Mouse (Mus musculus) layer of hippocampus, postnatal 14 days (tissue): ENCODE data around the gene Tm9sf3. TPM values are rescaled to one million over a fixed set of nuclear protein-coding genes. Genes with fewer than 3 reads are reported as not detected.
A peak's percentile ranks its signal among the peaks of the same experiment; 100 is the strongest.
"Not testable (repeated sequence)": the region's sequence is repeated elsewhere in the genome, so short reads cannot be mapped to it uniquely, and the experiment has no call there.

Source experiments
- DNase-seq, 2 experiments: peaks; one replicate each; pipeline ENCODE4 v3.0.0; 2021 to 2022; ENCODE audit warnings: low spot score in 2 of 2, mixed read lengths in 1 of 2
- long read RNA-seq, 2 experiments: library from polyadenylated mRNA; stranded (forward); transcript quantifications; one replicate each; pipeline ENCODE4 v2.0.0; 2021
- total RNA-seq, 2 experiments: library from RNA; stranded (reverse); gene quantifications; 2 replicates each; pipeline ENCODE4 v1.2.3; 2021

Tm9sf3 gene
- 100 to 1,000 TPM; 130 to 136 TPM for total RNA-seq
- long read RNA-seq, experiment 1, transcript Tm9sf3-202 (15 exons, 3,170 nt) = major isoform, 204 of 221 reads
- long read RNA-seq, experiment 1, partial matches to known transcripts = 4 of 221 reads
- long read RNA-seq, experiment 1, other reads (novel, unspliced or antisense) = 13 of 221 reads
- long read RNA-seq, experiment 2, transcript Tm9sf3-202 (15 exons, 3,170 nt) = major isoform, 234 of 258 reads
- long read RNA-seq, experiment 2, partial matches to known transcripts = 4 of 258 reads
- long read RNA-seq, experiment 2, other reads (novel, unspliced or antisense) = 20 of 258 reads

DNA sequence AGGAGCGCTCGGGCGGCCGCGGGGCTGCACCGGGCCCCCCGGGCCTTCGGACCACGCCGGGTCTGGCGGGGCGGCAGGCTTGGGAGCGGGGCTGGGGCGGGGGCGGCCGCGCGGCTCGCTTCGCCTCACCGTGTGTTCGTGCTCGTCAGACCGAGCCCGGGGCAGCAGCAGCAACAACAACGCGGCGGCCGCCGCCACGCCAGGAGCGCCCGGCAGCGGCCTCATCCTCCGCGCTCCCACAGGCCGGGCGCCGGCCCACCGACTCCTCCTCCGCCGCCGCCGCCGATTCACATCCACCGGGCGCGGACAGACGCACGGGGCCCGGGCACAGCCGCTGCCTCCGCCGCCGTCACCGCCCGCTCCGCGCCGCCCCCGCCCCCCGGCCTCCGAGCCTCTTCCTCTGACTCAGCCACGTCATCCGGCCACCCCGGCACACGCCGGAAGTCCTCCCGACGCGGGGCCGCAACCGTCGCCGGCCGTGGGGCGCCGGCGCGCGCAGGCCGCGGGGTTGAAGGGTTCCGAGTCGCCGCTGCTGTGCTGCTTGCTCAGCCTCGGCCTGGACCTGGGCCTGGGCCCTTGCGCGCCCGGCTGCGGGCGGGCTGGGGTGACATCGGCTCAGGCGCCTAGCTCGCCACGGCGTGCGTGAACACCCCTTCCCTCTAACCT lies at the start of gene Tm9sf3:
Gene Tm9sf3, minus strand, starts transcription at position 368 of the 666 bp plus-strand sequence.
- DNase-seq = peak; percentile 84 to 89

DNA sequence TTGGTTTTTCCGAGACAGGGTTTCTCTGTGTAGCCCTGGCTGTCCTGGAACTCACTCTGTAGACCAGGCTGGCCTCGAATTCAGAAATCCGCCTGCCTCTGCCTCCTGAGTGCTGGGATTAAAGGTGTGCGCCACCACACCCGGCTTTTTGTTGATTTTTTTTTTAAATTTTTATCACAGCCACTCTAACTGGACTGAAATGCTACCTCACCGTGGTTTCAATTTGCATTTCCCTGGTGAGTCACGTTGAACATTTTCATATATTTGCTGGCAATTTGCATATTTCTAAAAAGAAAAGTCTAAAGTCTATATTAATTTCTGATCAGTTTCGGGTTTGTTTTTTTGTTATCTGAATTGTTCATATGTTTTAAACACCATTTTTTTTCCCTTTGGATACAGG lies 48.8 kb upstream of the Tm9sf3 start:
- DNase-seq = not testable (repeated sequence)

DNA sequence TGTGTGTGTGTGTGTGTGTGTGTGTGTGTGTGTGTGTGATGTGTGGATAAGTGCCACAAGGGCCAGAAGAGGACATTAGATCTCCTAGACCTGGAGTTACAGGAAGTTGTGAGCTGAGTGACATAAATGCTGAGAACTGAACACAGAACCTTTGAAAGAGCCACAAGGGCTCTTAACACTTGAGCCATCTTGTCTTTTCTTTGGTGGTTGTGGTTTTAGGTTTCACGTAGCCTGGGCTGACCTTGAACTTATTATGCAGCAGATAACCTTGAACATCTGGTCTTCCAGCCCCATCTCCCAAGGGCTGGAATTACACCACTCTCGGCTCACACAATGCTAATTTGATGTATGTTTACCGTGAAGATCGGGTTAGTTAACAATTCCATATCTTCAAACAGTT lies 48.2 kb upstream of the Tm9sf3 start:
- no peak for DNase-seq

GRCm38 (mm10) chr19:41310971-41311703 lies 47.3 kb upstream of the Tm9sf3 start:
- peak; percentile 17 to 18 for DNase-seq

GRCm38 (mm10) chr19:41303933-41304332 lies 40.1 kb upstream of the Tm9sf3 start:
- no peak for DNase-seq

- DNase-seq = no peak
Observed at GRCm38 (mm10) chr19:41303433-41303832, 39.6 kb upstream of the Tm9sf3 start.

GRCm38 (mm10) chr19:41301856-41302255 lies 38.1 kb upstream of the Tm9sf3 start:
- no peak for DNase-seq

- no peak for DNase-seq
Observed at GRCm38 (mm10) chr19:41299446-41299845, 35.6 kb upstream of the Tm9sf3 start.

DNA sequence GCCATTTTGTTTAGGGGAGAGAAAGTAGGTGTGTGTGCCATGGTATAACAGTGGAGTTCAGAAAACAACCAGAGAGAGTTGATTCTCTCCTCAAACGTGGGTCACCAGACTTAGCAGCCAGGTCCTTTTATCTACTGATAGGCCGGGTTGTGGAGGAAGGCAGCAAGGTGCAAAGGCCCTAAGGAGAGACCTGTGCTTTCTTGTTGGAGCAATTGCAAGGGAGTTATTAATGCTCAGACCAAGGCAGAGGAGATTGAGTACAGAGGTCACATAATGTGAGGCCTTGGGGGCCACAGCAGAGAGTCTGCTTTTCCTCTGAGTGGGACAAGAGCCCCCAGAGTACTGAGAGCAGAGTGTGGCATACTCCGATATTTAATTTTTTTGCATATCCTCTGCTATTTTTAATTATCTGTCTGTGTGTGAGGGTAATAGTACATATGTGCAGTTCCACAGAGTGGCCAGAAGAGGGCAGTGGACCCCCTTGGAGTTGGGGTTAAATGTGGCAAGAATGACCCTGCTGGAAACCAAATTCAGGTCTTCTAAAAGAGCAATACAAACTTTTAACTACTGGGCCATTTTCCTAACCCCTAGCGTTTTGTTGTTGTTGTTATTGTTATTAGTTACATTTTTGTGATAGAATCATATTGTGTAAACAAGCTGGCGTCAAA lies 27.3 kb upstream of the Tm9sf3 start:
- DNase-seq = no peak

DNA sequence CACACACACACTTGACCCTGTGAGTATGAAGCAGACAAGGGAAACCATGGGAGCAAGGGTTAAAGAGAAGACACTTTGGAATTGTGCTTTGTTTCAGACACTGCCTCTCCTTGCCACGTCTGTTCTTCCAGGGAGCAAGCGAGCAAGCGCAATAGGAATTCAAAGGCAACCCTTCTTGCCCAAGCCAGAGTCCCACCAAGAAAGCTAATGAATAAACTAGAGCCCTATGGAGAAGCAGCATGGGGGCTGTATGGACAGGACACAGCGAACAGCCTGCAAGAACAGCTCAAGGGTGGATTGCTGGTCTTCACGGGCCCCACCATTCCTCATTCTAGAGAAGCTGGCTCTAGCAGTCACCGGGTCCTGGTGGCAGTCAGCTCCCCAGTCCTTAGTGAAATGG lies 24.8 kb upstream of the Tm9sf3 start:
- DNase-seq = no peak

DNA sequence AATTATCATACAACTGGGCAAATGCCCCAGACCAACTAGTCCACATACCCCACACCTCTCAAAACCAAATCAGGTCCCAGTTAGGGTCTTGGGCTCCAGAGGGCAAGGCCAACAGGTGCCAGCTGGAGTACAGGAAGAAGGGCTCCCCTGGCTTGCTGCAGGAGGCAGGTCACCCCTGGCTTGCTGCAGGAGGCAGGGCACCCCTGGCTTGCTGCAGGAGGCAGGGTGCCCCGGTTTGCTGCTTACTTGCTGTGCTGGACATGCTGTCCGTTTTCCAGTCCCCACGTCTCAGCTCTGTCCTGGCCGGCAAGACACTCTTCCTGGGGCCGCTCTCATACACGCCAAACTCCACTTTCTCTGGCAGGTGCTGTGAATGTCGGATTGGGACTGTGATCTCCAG lies 23.4 kb upstream of the Tm9sf3 start:
- no peak for DNase-seq

GRCm38 (mm10) chr19:41284515-41284914 lies 20.7 kb upstream of the Tm9sf3 start:
- DNase-seq = no peak

GRCm38 (mm10) chr19:41282718-41283117 lies 18.9 kb upstream of the Tm9sf3 start:
- DNase-seq = no peak

GRCm38 (mm10) chr19:41282216-41282615 lies 18.4 kb upstream of the Tm9sf3 start:
- no peak for DNase-seq

DNA sequence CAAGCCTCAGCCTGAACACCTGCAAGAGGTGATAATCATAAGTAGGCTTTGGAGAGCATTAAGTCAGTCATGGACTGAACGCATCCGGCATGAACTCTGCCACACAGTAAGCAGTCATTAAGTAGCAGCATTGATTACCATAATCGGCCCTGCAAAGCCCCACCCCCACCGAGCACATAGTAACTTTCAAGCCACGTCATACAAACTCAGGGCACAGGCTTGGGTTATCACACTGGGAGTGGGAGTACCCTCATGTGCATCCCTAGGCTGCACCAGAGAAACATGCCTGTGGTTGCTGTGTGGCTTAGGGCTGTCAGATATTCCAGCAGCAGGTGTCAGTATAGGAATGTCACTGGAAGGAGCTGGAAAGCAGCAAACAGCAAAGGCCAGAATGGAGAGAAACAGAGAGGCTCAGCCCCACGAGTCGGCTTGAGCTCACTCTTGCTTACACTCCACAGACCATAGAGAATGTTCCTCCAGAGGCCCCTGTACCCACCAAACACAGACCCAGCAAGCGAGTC lies 16.0 kb upstream of the Tm9sf3 start:
- DNase-seq = no peak

GRCm38 (mm10) chr19:41278606-41279005 lies 14.8 kb upstream of the Tm9sf3 start:
- DNase-seq = no peak

DNA sequence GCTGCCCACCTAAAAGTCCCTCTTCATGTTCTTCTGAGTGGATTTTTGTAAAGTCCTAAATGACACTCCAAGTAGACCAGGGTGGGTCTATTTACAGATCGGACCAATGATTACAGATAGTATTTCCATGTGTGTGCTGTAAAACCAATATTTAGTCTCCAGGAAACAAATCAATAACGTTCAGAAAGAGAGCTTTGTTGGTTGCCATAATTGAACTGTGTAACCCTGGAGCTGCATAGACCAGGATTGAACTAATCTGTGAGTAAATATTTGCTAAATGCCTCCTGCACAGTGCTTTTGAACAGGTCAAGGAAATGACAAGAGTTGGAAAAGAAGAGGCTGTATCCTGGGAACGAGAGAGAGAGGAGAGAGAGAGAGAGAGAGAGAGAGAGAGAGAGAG lies 11.8 kb upstream of the Tm9sf3 start:
- DNase-seq = no peak

- DNase-seq = no peak
Observed at GRCm38 (mm10) chr19:41270906-41271305, 7.1 kb upstream of the Tm9sf3 start.

GRCm38 (mm10) chr19:41270151-41270727 lies 6.4 kb upstream of the Tm9sf3 start:
- peak; percentile 5 to 40 for DNase-seq

- no peak for DNase-seq
Observed at GRCm38 (mm10) chr19:41266251-41266901, 2.6 kb upstream of the Tm9sf3 start.
